Mouse (Mus musculus): Measurements from ENCODE around the gene S100a2.

DNA sequence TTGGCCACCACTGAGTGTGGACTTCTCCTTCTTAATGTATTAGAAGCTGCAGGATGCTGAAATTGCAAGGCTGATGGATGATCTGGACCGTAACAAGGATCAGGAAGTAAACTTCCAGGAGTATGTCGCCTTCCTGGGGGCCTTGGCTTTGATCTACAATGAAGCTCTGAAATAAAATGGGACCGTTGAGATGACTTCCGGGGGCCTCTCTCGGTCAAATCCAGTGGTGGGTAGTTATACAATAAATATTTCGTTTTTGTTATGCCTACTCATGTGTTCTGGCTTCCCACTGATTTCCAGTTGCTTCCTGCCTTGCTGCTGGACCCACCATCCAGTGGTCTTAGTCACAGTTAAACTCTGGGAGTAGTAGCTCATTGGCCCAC, 24.1 kb downstream of the S100a2 start:
- no peak for TF ChIP-seq POLR2A (IDR thresholded peaks at IDR 0.05; ENCODE audit: extremely low read depth, insufficient read depth, low read length)
- no peak for TF ChIP-seq CTCF (IDR thresholded peaks at IDR 0.05; ENCODE audit: low read depth, low read length)

All from liver, adult 2 months (tissue).